Mouse (Mus musculus): ENCODE measurements around the gene Gm26566. TPM values are rescaled to one million over a fixed set of nuclear protein-coding genes. Genes with fewer than 3 reads are reported as not detected.
"Not testable (repeated sequence)": the region's sequence is repeated elsewhere in the genome, so short reads cannot be mapped to it uniquely, and the experiment has no call there.

The Gm26566 gene
- polyA plus RNA-seq, 1 experiment = 0.34 TPM

GRCm38 (mm10) chr4:88757628-88758031 lies 36.0 kb downstream of the Gm26566 start:
- WGBS = under 1% methylated on average over 21 of the region's 21 CpGs
- H3K4me3 ChIP-seq (ENCODE audit: insufficient read depth, low read depth, low read length) = peak overlapping the region; percentile 97
- DNase-seq = peak; percentile 93
- peak overlapping the region; percentile 96 for H3K27ac ChIP-seq (ENCODE audit: insufficient read depth, low read depth, low read length)
- TF ChIP-seq CTCF (conservative IDR thresholded peaks at IDR 0.05; ENCODE audit: insufficient read depth, insufficient read length, low read depth, low read length) = peak; percentile 59
- H3K27me3 ChIP-seq (replicated peaks; ENCODE audit: control insufficient read depth, insufficient read depth, low read length); H3K4me1 ChIP-seq (ENCODE audit: control insufficient read depth, insufficient read depth, low read length); H3K36me3 ChIP-seq (ENCODE audit: control insufficient read depth, insufficient read depth, low read length): not testable (repeated sequence)

GRCm38 (mm10) chr4:88758751-88759150 lies 37.1 kb downstream of the Gm26566 start:
- not testable (repeated sequence) for DNase-seq; H3K4me3 ChIP-seq (ENCODE audit: insufficient read depth, low read depth, low read length); H3K36me3 ChIP-seq (ENCODE audit: control insufficient read depth, insufficient read depth, low read length); H3K27ac ChIP-seq (ENCODE audit: insufficient read depth, low read depth, low read length); H3K4me1 ChIP-seq (ENCODE audit: control insufficient read depth, insufficient read depth, low read length); H3K27me3 ChIP-seq (replicated peaks; ENCODE audit: control insufficient read depth, insufficient read depth, low read length)
- WGBS = 92% methylated on average over 9 of the region's 9 CpGs

GRCm38 (mm10) chr4:88759610-88760268 lies 38.1 kb downstream of the Gm26566 start, which contains the start of gene Gm13283:
Gene Gm13283 (plus strand): TSS chr4:88760119.
- not testable (repeated sequence) for H3K4me1 ChIP-seq (ENCODE audit: control insufficient read depth, insufficient read depth, low read length); H3K36me3 ChIP-seq (ENCODE audit: control insufficient read depth, insufficient read depth, low read length); H3K27me3 ChIP-seq (replicated peaks; ENCODE audit: control insufficient read depth, insufficient read depth, low read length)
- Histone ChIP-seq H3K27ac (ENCODE audit: insufficient read depth, low read depth, low read length) (peak within 1 kb of the TSS; percentile 81; the same call in 1 of the 2 replicates), H3K4me3 (ENCODE audit: insufficient read depth, low read depth, low read length) (peak within 1 kb of the TSS; percentile 48; the same call in 1 of the 2 replicates)
- 15% methylated on average over 10 of the region's 14 CpGs for WGBS
- DNase-seq = peak; percentile 49

- DNase-seq = peak; percentile 90
- Histone ChIP-seq H3K4me3 (ENCODE audit: insufficient read depth, low read depth, low read length) (peak overlapping the region; percentile 48; the same call in 1 of the 2 replicates), H3K27ac (ENCODE audit: insufficient read depth, low read depth, low read length) (peak overlapping the region; percentile 81; the same call in 1 of the 2 replicates)
- not testable (repeated sequence) for H3K36me3 ChIP-seq (ENCODE audit: control insufficient read depth, insufficient read depth, low read length); H3K4me1 ChIP-seq (ENCODE audit: control insufficient read depth, insufficient read depth, low read length); H3K27me3 ChIP-seq (replicated peaks; ENCODE audit: control insufficient read depth, insufficient read depth, low read length)
- under 1% methylated on average over 24 of the region's 28 CpGs for WGBS
- TF ChIP-seq POLR2A (IDR thresholded peaks at IDR 0.05; ENCODE audit: low read depth, low read length) (peak; percentile 52), CTCF (conservative IDR thresholded peaks at IDR 0.05; ENCODE audit: insufficient read depth, insufficient read length, low read depth, low read length) (peak; percentile 38; the same call in 1 of the 2 replicates)
Measured at GRCm38 (mm10) chr4:88760431-88760830, 38.8 kb downstream of the Gm26566 start.

GRCm38 (mm10) chr4:88761776-88762175 lies 40.2 kb downstream of the Gm26566 start:
- not testable (repeated sequence) for H3K27ac ChIP-seq (ENCODE audit: insufficient read depth, low read depth, low read length); H3K27me3 ChIP-seq (replicated peaks; ENCODE audit: control insufficient read depth, insufficient read depth, low read length); H3K36me3 ChIP-seq (ENCODE audit: control insufficient read depth, insufficient read depth, low read length); H3K4me1 ChIP-seq (ENCODE audit: control insufficient read depth, insufficient read depth, low read length); H3K4me3 ChIP-seq (ENCODE audit: insufficient read depth, low read depth, low read length)
- WGBS = 62% methylated on average over 6 of the region's 8 CpGs
- DNase-seq = peak; percentile 60

GRCm38 (mm10) chr4:88762341-88762740 lies 40.7 kb downstream of the Gm26566 start:
- not testable (repeated sequence) for H3K27me3 ChIP-seq (replicated peaks; ENCODE audit: control insufficient read depth, insufficient read depth, low read length); H3K4me1 ChIP-seq (ENCODE audit: control insufficient read depth, insufficient read depth, low read length); H3K4me3 ChIP-seq (ENCODE audit: insufficient read depth, low read depth, low read length); H3K27ac ChIP-seq (ENCODE audit: insufficient read depth, low read depth, low read length); H3K36me3 ChIP-seq (ENCODE audit: control insufficient read depth, insufficient read depth, low read length)
- peak; percentile 19 for DNase-seq
- WGBS = 52% methylated on average over 9 of the region's 9 CpGs

GRCm38 (mm10) chr4:88763384-88764018 lies 41.9 kb downstream of the Gm26566 start:
- H3K27ac ChIP-seq (ENCODE audit: insufficient read depth, low read depth, low read length); H3K27me3 ChIP-seq (replicated peaks; ENCODE audit: control insufficient read depth, insufficient read depth, low read length); H3K36me3 ChIP-seq (ENCODE audit: control insufficient read depth, insufficient read depth, low read length); H3K4me1 ChIP-seq (ENCODE audit: control insufficient read depth, insufficient read depth, low read length): not testable (repeated sequence)
- peak; percentile 88 for DNase-seq
- WGBS = 2% methylated on average over 42 of the region's 42 CpGs
- peak overlapping the region; percentile 28; the same call in 1 of the 2 replicates for H3K4me3 ChIP-seq (ENCODE audit: insufficient read depth, low read depth, low read length)
- 0 out of 2 replicates have a peak, but pooled peaks have one; percentile 38 for TF ChIP-seq CTCF (conservative IDR thresholded peaks at IDR 0.05; ENCODE audit: insufficient read depth, insufficient read length, low read depth, low read length)

Other genes starting within 250 kb of the Gm26566 start
- gene Ifnb1, start 199.0 kb upstream of the Gm26566 start, polyA plus RNA-seq (2012; rRNA removed) = not detected in 2 replicates
- not detected in 2 replicates for gene Ifna15, start 163.6 kb upstream of the Gm26566 start, polyA plus RNA-seq (2012; rRNA removed)
- gene Ifna14, start 150.0 kb upstream of the Gm26566 start, polyA plus RNA-seq (2012; rRNA removed) = not detected in 2 replicates
- gene Ifna9, start 129.4 kb upstream of the Gm26566 start, polyA plus RNA-seq (2012; rRNA removed) = not detected in 2 replicates
- gene Ifna12, start 118.4 kb upstream of the Gm26566 start, polyA plus RNA-seq (2012; rRNA removed) = not detected in 2 replicates
- not detected in 2 replicates for gene C87499, start 87.4 kb upstream of the Gm26566 start, polyA plus RNA-seq (2012; rRNA removed)
- not detected in 2 replicates for gene Ifna13, start 77.3 kb upstream of the Gm26566 start, polyA plus RNA-seq (2012; rRNA removed)
- gene Ifna16, start 44.9 kb upstream of the Gm26566 start, polyA plus RNA-seq (2012; rRNA removed) = not detected in 2 replicates
- gene Ifna2, start 37.9 kb upstream of the Gm26566 start, polyA plus RNA-seq (2012; rRNA removed) = not detected in 2 replicates
- not detected in 2 replicates for gene Ifnab, start 30.4 kb upstream of the Gm26566 start, polyA plus RNA-seq (2012; rRNA removed)
- gene Klhl9, start 660 bp downstream of the Gm26566 start, polyA plus RNA-seq (2012; rRNA removed) = 18.1 and 19.2 TPM in 2 replicates
- not detected in 2 replicates for gene Gm13271, start 33.1 kb downstream of the Gm26566 start, polyA plus RNA-seq (2012; rRNA removed)
- gene Gm13283, start 38.3 kb downstream of the Gm26566 start, polyA plus RNA-seq (2012; rRNA removed) = 0.10 TPM in 1 of 2 replicates, not detected in the other
- gene Gm13290, start 52.0 kb downstream of the Gm26566 start, polyA plus RNA-seq (2012; rRNA removed) = not detected in 2 replicates
- gene Gm13289, start 55.1 kb downstream of the Gm26566 start, polyA plus RNA-seq (2012; rRNA removed) = not detected in 2 replicates
- gene Gm13272, start 58.0 kb downstream of the Gm26566 start, polyA plus RNA-seq (2012; rRNA removed) = not detected in 2 replicates
- 0.08 TPM in 1 of 2 replicates, not detected in the other for gene Ifnz, start 60.3 kb downstream of the Gm26566 start, polyA plus RNA-seq (2012; rRNA removed)
- not detected in 2 replicates for gene Gm13276, start 63.9 kb downstream of the Gm26566 start, polyA plus RNA-seq (2012; rRNA removed)
- not detected in 2 replicates for gene Gm13277, start 66.8 kb downstream of the Gm26566 start, polyA plus RNA-seq (2012; rRNA removed)
- not detected in 2 replicates for gene Gm13278, start 69.7 kb downstream of the Gm26566 start, polyA plus RNA-seq (2012; rRNA removed)
- not detected in 2 replicates for gene Gm13275, start 72.7 kb downstream of the Gm26566 start, polyA plus RNA-seq (2012; rRNA removed)
- gene Gm13279, start 75.6 kb downstream of the Gm26566 start, polyA plus RNA-seq (2012; rRNA removed) = not detected in 2 replicates
- gene Gm13285, start 77.9 kb downstream of the Gm26566 start, polyA plus RNA-seq (2012; rRNA removed) = not detected in 2 replicates
- gene Gm13287, start 81.4 kb downstream of the Gm26566 start, polyA plus RNA-seq (2012; rRNA removed) = not detected in 2 replicates
- gene Gm13288, start 83.7 kb downstream of the Gm26566 start, polyA plus RNA-seq (2012; rRNA removed) = not detected in 2 replicates
- gene Ifna7, start 94.4 kb downstream of the Gm26566 start, polyA plus RNA-seq (2012; rRNA removed) = not detected in 2 replicates
- not detected in 2 replicates for gene Ifna11, start 98.2 kb downstream of the Gm26566 start, polyA plus RNA-seq (2012; rRNA removed)
- gene Ifna6, start 105.6 kb downstream of the Gm26566 start, polyA plus RNA-seq (2012; rRNA removed) = not detected in 2 replicates
- not detected in 2 replicates for gene Ifna5, start 113.7 kb downstream of the Gm26566 start, polyA plus RNA-seq (2012; rRNA removed)
- not detected in 2 replicates for gene Ifna4, start 120.1 kb downstream of the Gm26566 start, polyA plus RNA-seq (2012; rRNA removed)
- not detected in 2 replicates for gene Ifna1, start 128.3 kb downstream of the Gm26566 start, polyA plus RNA-seq (2012; rRNA removed)
- not detected in 2 replicates for gene Ifne, start 158.4 kb downstream of the Gm26566 start, polyA plus RNA-seq (2012; rRNA removed)

Measured in kidney, adult 2 months (tissue).